Mouse (Mus musculus) liver, adult (tissue): ENCODE measurements around the gene Dlx1.

ENCODE experiments used
- GATA4 ChIP-seq: IDR thresholded peaks from 2 replicates; pipeline ENCODE4 v1.6.1; 2014; ENCODE audit warnings: mild to moderate bottlenecking, low read length; ENCODE audit not compliant: insufficient replicate concordance

Gene Dlx1

DNA sequence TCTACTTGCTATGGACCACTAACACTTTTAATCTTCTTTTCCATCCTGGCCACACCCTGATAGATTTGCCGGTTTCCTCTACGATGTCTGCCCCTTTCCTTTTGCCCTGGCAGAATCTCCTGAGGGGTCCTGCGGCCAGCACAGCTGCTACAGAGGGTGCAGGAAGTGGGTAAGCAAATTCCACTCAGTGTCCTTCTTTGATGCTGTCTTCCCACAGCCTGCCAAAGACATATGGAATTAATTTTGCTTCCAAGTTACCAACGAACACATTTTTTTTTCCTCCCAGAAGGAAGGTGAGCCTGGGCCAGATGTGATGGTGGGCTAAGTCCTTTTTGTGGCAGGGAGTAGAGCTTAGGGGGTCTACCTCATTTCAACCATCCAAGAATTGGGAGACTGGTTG, 45.8 kb downstream of the Dlx1 start:
- no peak for TF ChIP-seq GATA4

DNA sequence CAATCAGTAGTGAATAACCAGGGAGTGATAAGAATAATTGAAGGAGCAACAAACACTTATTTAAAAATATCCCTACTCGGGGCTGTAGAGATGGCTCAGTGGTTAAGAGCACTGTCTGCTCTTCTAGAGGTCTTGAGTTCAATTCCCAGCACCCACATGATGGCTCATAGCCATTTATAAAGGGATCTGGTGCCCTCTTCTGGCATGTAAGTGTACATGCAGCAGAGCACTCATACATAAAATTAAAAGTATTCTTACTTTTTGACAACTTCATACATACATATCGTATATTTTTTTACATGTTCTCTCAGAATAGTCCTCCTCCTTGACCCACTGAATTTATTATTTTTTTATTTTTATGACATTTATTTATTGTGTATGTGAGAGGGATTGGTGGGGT, 49.1 kb downstream of the Dlx1 start:
- no peak for TF ChIP-seq GATA4

DNA sequence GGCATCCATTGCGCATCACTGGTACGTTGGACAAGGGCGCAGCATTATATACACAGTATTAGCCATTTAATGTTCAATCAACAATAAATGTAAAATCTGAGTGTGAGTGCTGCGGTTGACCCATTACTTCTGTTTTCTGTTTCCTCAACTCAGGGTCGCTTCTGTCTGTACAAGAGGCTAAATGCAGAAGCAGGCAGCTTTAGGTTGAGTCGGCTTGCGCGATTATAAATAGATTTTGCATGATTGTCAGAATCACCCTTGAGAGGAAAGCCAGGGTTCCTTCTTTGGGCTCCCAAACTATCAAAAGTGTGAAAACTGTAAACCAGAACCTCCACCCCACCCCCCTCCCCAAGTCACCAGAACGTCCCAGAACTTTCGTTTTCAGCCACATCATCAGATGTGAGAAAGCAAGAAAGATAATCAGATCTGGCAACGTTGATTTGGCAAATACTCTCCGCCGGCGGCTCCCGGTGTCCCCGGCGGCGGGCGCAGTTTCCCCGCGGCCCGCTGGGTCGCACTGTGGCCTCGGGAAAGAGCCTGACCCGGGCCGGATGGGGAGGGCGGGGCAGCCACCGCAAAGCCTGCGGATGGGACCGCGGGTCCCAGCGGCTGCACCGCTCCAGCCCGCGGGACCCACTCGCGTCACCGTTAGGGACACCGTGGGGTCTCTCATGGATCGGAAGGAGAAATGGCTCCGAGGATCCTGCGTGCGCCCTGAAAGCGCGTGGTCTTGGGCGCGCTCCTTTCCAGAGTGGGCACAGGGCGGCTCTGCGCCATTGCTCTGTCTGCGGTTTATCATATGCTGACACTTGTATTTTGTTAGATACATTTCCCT, 52.9 kb downstream of the Dlx1 start:
- TF ChIP-seq GATA4 = no peak; the same call in 1 of the 2 replicates

DNA sequence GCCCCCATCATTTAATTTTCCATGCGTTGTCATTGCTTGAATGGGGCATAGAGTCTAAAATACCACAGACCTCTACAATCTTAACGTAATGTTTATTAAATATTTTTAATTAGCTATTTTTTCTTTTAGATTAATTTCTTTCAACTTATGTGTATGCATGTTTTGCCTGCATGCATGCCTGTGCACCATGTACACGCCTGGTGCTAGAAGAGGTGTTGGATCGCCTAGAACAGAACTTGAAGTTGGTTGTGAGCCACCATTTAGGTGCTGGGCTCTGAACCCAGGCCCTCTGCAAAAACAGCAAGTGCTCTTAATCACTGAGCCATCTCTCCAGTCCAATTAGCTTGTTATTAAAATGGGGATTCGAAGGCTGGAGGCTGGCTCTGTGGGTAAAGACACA, 53.6 kb downstream of the Dlx1 start:
- TF ChIP-seq GATA4 = no peak
